ENCODE assay signal across 17 mouse cellular contexts in the genomic region with DNA sequence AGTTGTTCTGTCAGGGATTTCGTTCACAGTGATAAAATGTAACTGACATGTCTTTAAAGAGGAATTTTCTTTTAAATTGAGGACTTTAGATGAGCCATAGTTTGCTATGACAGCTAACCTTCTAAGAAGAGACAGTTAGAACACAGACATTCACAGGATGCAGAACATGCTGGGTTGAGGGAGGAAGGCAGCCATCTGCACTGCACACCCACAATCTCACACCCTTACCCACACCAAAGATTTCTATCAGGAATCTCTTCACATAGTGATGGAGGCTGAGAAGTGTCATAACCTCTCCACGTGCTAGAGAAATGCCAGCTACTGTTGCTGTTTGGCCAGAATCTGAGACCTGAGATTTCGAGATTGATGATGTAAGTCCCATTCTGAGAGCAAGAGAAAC.
"Had no signal": no experiment of that assay in that cellular context is flagged by ENCODE, and none has a peak within 500 bp of the region (broad histone marks: within the 10 kb centered on the region; RNA-seq: fewer than 3 reads in every experiment).

No protein-coding gene starts in this region.

- H3K9me3 ChIP-seq: midbrain, embryonic 15.5 days; neural tube, embryonic 15.5 days had no signal

- DNase-seq: lung, adult 18-20 months; lung, embryonic 14.5 days; lung, postnatal 10 days; lung, postnatal 4 days; retina, postnatal 1 day; right cerebral cortex, postnatal 14 days; right cerebral cortex, postnatal 4 days; spleen, adult 18-20 months; thymus, adult 2 months; thymus, postnatal 25 days; thymus, postnatal 4 days had no signal

- H3K27me3 ChIP-seq: megakaryocyte, embryonic 14.5 days; midbrain, embryonic 13.5 days; midbrain, embryonic 15.5 days; neural tube, embryonic 13.5 days; neural tube, embryonic 15.5 days had no signal

- H3K4me3 ChIP-seq: midbrain, embryonic 13.5 days; midbrain, embryonic 15.5 days; neural tube, embryonic 13.5 days; neural tube, embryonic 15.5 days had no signal

- H3K36me3 ChIP-seq: midbrain, embryonic 13.5 days; midbrain, embryonic 15.5 days; neural tube, embryonic 13.5 days; neural tube, embryonic 15.5 days had no signal

- H3K9ac ChIP-seq: lung, embryonic 14.5 days; midbrain, embryonic 13.5 days; midbrain, embryonic 15.5 days; neural tube, embryonic 13.5 days; neural tube, embryonic 15.5 days had no signal

- H3K27ac ChIP-seq: midbrain, embryonic 13.5 days; midbrain, embryonic 15.5 days had no signal

- ATAC-seq: midbrain, embryonic 13.5 days; midbrain, embryonic 15.5 days had no signal

- H3K4me2 ChIP-seq: lung, embryonic 14.5 days; midbrain, embryonic 11.5 days; midbrain, embryonic 13.5 days; midbrain, embryonic 15.5 days; neural tube, embryonic 13.5 days; neural tube, embryonic 15.5 days had no signal
